Comparison of ENCODE assay signal across 15 mouse cellular contexts in the genomic region with DNA sequence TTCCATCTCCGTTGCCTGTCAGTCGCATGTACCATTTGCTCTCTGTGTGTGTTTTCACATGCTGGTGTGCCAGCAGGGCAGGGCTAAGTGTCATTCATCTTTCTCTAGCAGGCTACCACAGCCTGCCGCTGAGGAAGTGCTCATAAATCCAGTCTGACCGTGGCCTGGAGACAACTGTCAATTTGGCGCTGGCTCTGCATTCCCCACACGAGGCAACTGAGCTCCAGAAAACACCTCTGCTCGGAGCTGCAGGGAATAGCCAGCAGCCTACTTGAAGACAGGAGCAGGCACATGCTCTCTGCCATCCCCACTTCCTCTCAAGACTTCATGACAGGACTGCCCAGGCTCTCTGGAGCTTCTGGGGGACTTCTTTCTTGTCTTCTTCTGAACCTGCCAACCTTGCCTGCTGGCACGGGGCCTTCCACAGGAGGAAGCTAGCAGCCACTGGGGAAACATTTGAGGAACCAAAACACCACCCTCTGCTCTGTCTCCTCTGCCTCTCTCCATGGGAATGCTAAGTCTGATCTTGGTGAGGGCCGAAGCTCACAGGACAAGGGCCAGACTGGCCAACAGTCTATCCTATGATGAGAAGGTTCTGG. TPM values are rescaled to one million over a fixed set of nuclear protein-coding genes. Genes with fewer than 3 reads are reported as not detected.
DNase-seq lines count a peak whose midpoint lies in the region; ATAC-seq and TF ChIP-seq lines count a peak whose summit lies in the region.
"Had no signal": no experiment of that assay in that cellular context is flagged by ENCODE, and none has a peak within 500 bp of the region (broad histone marks: within the 10 kb centered on the region; RNA-seq: fewer than 3 reads in every experiment).

No protein-coding gene starts in this region.

- peak; percentile 49 for DNase-seq in hindbrain, postnatal 0 days (ENCODE audit: low spot score)
- no peak for DNase-seq in hindbrain, embryonic 14.5 days (ENCODE audit: low spot score)
- no peak for DNase-seq in neural tube, embryonic 10.5 days (ENCODE audit: extremely low spot score, low spot score)
- peak; percentile 36 to 45 for DNase-seq in cerebellum, postnatal 36 days
- DNase-seq in mesoderm, embryonic 11.5 days (ENCODE audit: low read depth, low spot score), result peak; percentile 33
- no peak for DNase-seq in Muller cell, postnatal 12 days (ENCODE audit: inconsistent ontology term)
- no peak for DNase-seq in embryo, embryonic 10.5 days (ENCODE audit: low spot score)
- DNase-seq: kidney, adult 8-10 months; layer of hippocampus, postnatal 36 days; right cerebral cortex, postnatal 14 days had no signal

- H3K9ac ChIP-seq in hindbrain, postnatal 0 days (replicated peaks; ENCODE audit: low read length), result no peak overlapping the region
- H3K9ac ChIP-seq in hindbrain, embryonic 14.5 days, result no peak overlapping the region
- no peak overlapping the region for H3K9ac ChIP-seq in neural tube, embryonic 14.5 days (replicated peaks; ENCODE audit: low read depth, low read length)

- no peaks in the 10 kb centered on the region for H3K27me3 ChIP-seq in hindbrain, postnatal 0 days (ENCODE audit: insufficient read depth, low read length)
- no peaks in the 10 kb centered on the region for H3K27me3 ChIP-seq in hindbrain, embryonic 14.5 days (ENCODE audit: control insufficient read depth, insufficient read depth, low read length)
- H3K27me3 ChIP-seq in neural tube, embryonic 14.5 days (ENCODE audit: control insufficient read depth, insufficient read depth, low read length), result no peaks in the 10 kb centered on the region

- 0 out of 2 replicates have a peak overlapping the region, but pooled peaks have one; percentile 2 for H3K27ac ChIP-seq in hindbrain, postnatal 0 days
- H3K27ac ChIP-seq in hindbrain, embryonic 14.5 days, result no peak overlapping the region
- no peak overlapping the region for H3K27ac ChIP-seq in neural tube, embryonic 14.5 days (ENCODE audit: low read depth, low read length)

- no peak overlapping the region for H3K4me2 ChIP-seq in hindbrain, postnatal 0 days (ENCODE audit: low read depth, low read length)
- H3K4me2 ChIP-seq in hindbrain, embryonic 14.5 days (replicated peaks), result no peak overlapping the region
- H3K4me2 ChIP-seq in neural tube, embryonic 14.5 days (ENCODE audit: low read depth, low read length), result no peak overlapping the region

- 37% methylated on average over 9 of the region's 9 CpGs for WGBS in hindbrain, postnatal 0 days
- 61% methylated on average over 9 of the region's 9 CpGs for WGBS in hindbrain, embryonic 14.5 days
- 43% methylated on average over 9 of the region's 9 CpGs for whole genome bisulfite sequencing in neural tube, embryonic 14.5 days

- no peak for ATAC-seq in hindbrain, postnatal 0 days
- no peak for ATAC-seq in hindbrain, embryonic 14.5 days (ENCODE audit: low FRiP score)
- peak; percentile 44; the same call in 1 of the 2 replicates for ATAC-seq in neural tube, embryonic 14.5 days (ENCODE audit: low read depth)

- 0 out of 2 replicates have a peak, but pooled peaks cover 4% of the 10 kb centered on the region for H3K4me1 ChIP-seq in hindbrain, postnatal 0 days (ENCODE audit: insufficient read depth, low read length)
- 0 out of 2 replicates have a peak, but pooled peaks cover 5% of the 10 kb centered on the region for H3K4me1 ChIP-seq in hindbrain, embryonic 14.5 days (replicated peaks; ENCODE audit: control insufficient read depth, insufficient read depth, low read length)
- H3K4me1 ChIP-seq in neural tube, embryonic 14.5 days (ENCODE audit: control insufficient read depth, insufficient read depth, low read length), result no peaks in the 10 kb centered on the region

- H3K36me3 ChIP-seq in hindbrain, postnatal 0 days (ENCODE audit: insufficient read depth, low read length), result no peaks in the 10 kb centered on the region
- H3K36me3 ChIP-seq in hindbrain, embryonic 14.5 days (replicated peaks; ENCODE audit: control insufficient read depth, insufficient read depth), result no peaks in the 10 kb centered on the region
- H3K36me3 ChIP-seq in neural tube, embryonic 14.5 days (ENCODE audit: control insufficient read depth, insufficient read depth, low read length), result no peaks in the 10 kb centered on the region

- H3K4me3 ChIP-seq in hindbrain, postnatal 0 days (ENCODE audit: low read length), result no peak overlapping the region
- H3K4me3 ChIP-seq in hindbrain, embryonic 14.5 days (replicated peaks; ENCODE audit: low read length), result no peak overlapping the region
- no peak overlapping the region for H3K4me3 ChIP-seq in neural tube, embryonic 14.5 days (ENCODE audit: low read depth, low read length)
- H3K4me3 ChIP-seq: megakaryocyte, embryonic 14.5 days had no signal

- H3K9me3 ChIP-seq in hindbrain, postnatal 0 days (ENCODE audit: low read length), result no peaks in the 10 kb centered on the region
- H3K9me3 ChIP-seq in hindbrain, embryonic 14.5 days (ENCODE audit: control insufficient read depth, low read length), result no peaks in the 10 kb centered on the region
- H3K9me3 ChIP-seq in neural tube, embryonic 14.5 days (ENCODE audit: control insufficient read depth, low read length), result no peaks in the 10 kb centered on the region
- H3K9me3 ChIP-seq: megakaryocyte, embryonic 14.5 days had no signal

- TF ChIP-seq CTCF in hindbrain, postnatal 0 days (IDR thresholded peaks at IDR 0.05; ENCODE audit: low read depth), result no peak

RNA-seq across cellular contexts. Expression of a gene that starts 13.2 kb away (rescaled TPM):
- total RNA-seq in hindbrain, postnatal 0 days (2014; rRNA removed), result not detected in 2 replicates
- not detected in 2 replicates for polyA plus RNA-seq in hindbrain, postnatal 0 days (2015; fragmentation: Nextera tagmentation; extraction: Ambion mirVana)
- polyA plus RNA-seq in hindbrain, embryonic 14.5 days (2014; fragmentation: Nextera tagmentation; extraction: Ambion mirVana), result not detected in 2 replicates
- polyA plus RNA-seq in neural tube, embryonic 14.5 days (2014; fragmentation: Nextera tagmentation; extraction: Ambion mirVana), result not detected in 2 replicates
- total RNA-seq: adrenal gland, postnatal 4 days had no signal
- polyA plus RNA-seq: heart, postnatal 0 days; testis, adult 2 months had no signal

RNA-seq across cellular contexts. Expression of a gene that starts 43.0 kb away (rescaled TPM):
- total RNA-seq in hindbrain, postnatal 0 days (2014; rRNA removed), result 87.7 and 135 TPM in 2 replicates
- 35.8 and 37.1 TPM in 2 replicates for polyA plus RNA-seq in hindbrain, postnatal 0 days (2015; fragmentation: Nextera tagmentation; extraction: Ambion mirVana)
- polyA plus RNA-seq in hindbrain, embryonic 14.5 days (2014; fragmentation: Nextera tagmentation; extraction: Ambion mirVana), result 38.6 and 40.7 TPM in 2 replicates
- polyA plus RNA-seq in neural tube, embryonic 14.5 days (2014; fragmentation: Nextera tagmentation; extraction: Ambion mirVana), result 36.4 and 39.8 TPM in 2 replicates

Comparison
In these comparisons a context has a peak if more than half of its experiments do, and no peak if none do; other contexts are left out.
1. DNase-seq: peak in hindbrain, postnatal 0 days (single experiment), cerebellum, postnatal 36 days (2 of 2) and mesoderm, embryonic 11.5 days (single experiment); none in hindbrain, embryonic 14.5 days (single experiment), neural tube, embryonic 10.5 days (single experiment), Muller cell, postnatal 12 days (single experiment) and embryo, embryonic 10.5 days (single experiment).